Mouse (Mus musculus): ENCODE results near the gene Tspan1.

The Tspan1 gene

GRCm38 (mm10) chr4:116165708-116166407, 1.5 kb downstream of the Tspan1 start:
- DNase-seq, result no peak

DNA sequence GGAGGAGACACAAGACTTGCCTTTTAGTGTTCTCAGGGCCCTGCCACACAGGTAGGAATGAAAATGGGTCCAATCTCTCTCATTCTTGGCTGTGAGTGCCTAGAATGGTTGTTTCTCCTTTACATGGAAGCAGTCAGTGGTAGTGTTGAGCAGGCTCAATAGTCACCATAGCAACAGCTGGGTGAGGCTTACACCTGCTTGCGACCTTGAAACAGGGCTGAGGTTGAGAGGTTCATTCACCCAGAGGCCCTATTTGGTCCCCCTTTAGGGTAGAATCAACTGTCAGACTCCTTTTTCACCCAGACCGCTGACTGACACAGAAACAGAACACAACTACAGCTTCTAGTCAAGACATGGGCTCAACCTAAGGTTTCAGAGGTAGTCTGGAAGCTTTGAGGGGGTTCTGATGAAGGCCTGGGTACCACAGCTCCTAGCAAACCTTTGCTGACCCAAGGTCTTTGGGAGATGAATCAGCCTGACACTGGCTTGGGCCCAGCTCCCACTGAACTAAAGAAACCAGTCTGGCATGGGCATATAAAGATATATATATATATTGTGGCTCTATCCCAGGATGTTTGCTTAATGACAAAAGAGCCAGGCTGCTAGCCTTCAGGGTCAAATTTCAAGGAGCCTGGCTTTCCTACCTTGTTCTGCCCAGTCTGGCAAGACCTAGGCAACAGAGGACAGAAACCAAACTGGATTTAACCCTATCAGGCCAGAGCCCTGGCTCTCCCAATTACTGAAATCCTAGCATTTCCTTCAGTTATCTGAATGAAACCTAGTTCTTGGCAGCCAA, 2.4 kb downstream of the Tspan1 start:
- DNase-seq, result peak; percentile 51

- DNase-seq, result peak; percentile 64
Observed at GRCm38 (mm10) chr4:116162142-116162541, 5.3 kb downstream of the Tspan1 start.

DNA sequence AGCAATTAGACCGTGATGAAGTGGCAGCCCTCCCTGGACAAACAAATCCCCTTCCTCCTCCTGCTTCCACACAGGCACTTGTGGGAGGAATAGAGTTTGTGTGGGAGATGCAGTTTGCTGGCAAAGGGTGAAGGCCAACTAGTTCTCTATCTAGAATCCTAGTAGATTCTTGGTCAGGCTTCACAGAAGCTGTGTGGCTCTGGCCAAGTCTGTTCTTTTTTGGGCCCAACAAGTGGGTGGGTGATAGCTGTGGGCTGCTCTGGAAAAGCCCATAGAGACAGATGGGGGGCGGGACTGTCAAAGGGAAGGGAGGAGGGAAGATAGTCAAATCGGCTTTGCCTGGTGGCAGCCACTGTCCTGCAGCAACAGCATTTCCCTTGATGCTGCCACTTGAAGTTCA, 6.6 kb downstream of the Tspan1 start:
- no peak for DNase-seq

DNA sequence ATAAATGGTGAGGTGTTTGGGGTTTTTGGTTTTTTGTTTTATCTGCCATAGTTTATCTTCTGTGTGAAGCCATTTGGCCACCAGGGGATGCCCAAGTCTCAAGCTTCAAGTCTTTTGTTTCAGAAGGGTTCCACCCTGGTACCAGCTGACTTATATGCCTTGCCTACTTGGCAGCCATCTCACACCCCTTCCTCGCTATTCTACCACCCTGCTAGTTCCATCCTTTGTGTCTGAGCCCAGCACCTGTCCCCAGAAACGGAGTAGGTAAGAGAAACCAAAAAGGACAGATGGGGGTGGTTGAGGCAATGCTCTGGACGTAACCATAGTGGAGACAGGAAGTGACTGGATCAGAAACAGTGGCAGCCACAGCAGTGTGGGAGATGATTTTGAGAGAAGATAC, 7.5 kb downstream of the Tspan1 start:
- DNase-seq, result peak; percentile 76

DNA sequence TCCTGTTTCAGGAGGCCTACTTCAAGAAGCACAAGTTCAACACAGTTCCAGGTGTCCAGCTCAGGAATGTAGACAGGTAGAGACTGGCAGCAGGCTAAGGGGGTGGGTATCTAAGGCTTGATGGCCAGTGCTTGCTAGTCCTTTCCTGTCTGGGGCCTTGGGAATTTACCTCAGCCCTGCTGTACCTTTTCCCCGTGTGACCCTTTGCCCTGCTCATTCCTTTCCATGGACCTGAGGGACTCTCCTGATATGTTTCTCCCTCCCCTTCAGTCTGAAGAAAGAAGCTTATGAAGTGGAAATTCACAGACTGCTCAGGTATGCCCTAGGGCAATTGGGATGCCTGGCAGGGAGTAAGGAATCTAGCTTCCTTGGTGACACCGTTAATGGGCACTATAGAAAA, 9.5 kb downstream of the Tspan1 start:
- no peak for DNase-seq

DNA sequence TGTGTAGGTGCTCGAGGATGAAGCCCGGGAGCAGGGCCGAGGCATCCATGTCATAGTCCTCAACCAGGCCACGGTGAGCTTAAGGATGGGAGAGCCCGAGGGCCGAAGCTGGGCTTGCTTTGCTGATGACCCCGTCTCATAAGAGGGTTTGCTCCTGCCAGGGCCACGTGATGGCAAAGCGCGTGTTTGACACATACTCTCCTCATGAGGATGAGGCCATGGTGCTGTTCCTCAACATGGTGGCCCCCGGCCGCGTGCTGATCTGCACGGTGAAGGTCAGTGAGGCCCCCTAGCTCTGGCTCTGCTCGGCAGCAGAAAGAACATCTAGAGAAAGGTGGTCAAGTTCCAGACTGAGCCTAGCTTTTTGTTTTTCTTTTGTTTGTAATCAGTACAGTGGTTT, 14.7 kb downstream of the Tspan1 start:
- DNase-seq, result no peak

- DNase-seq, result no peak
Observed at GRCm38 (mm10) chr4:116151238-116151637, 16.2 kb downstream of the Tspan1 start, which contains the start of gene Lurap1. TSS of gene Lurap1 (minus strand) at chr4:116151338.

GRCm38 (mm10) chr4:116150862-116151221, 16.6 kb downstream of the Tspan1 start:
- DNase-seq, result no peak

- DNase-seq, result peak; percentile 69
Observed at GRCm38 (mm10) chr4:116150156-116150861, 17.1 kb downstream of the Tspan1 start.

- DNase-seq, result no peak
Observed at GRCm38 (mm10) chr4:116149812-116150155, 17.6 kb downstream of the Tspan1 start.

GRCm38 (mm10) chr4:116143891-116144717, 23.3 kb downstream of the Tspan1 start:
- DNase-seq, result peak; percentile 75

GRCm38 (mm10) chr4:116143317-116143811, 24.0 kb downstream of the Tspan1 start:
- peak; percentile 41 for DNase-seq

DNA sequence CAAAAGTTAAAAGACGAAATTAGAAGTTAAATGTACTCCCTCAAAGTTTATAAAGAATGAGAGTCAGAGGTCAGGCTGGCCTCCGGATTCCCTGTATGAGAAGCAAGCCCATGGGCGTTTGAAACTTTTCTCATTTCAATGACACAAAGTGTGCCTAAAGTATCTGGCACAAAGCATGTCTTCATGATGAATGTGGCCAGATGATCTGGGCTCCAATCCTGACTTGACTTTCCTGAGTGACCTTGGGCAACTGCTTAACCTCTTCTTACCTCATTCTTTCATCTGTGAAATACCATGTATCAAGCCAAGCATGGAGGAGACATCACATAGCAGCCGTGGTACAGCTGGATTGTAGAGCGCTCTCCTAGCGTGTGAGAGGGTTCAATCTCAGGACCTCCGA, 25.1 kb downstream of the Tspan1 start:
- DNase-seq, result no peak

GRCm38 (mm10) chr4:116141736-116142135, 25.7 kb downstream of the Tspan1 start:
- no peak for DNase-seq

GRCm38 (mm10) chr4:116140801-116141574, 26.4 kb downstream of the Tspan1 start:
- DNase-seq, result no peak

- no peak for DNase-seq
Observed at GRCm38 (mm10) chr4:116137421-116137996, 29.9 kb downstream of the Tspan1 start.

DNA sequence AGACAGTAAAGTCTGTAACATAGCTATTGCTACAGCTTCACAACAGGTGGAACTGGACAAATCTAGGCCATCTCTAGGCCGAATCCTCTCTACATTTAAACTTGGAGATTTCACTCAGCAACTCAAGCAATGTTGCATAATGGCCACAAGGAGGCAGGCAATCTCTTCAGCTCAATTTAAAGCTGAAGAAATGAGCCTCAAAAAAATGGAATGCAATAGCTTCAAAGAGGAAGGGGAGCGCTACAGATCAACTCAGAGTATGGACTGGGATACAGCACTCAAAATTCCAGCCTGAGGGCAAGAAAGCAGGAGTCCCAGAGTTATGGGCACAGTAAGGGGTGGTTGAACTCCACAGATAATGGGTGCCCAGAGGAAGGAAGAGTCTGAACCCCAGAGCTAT, 32.4 kb downstream of the Tspan1 start:
- DNase-seq, result peak; percentile 34

DNA sequence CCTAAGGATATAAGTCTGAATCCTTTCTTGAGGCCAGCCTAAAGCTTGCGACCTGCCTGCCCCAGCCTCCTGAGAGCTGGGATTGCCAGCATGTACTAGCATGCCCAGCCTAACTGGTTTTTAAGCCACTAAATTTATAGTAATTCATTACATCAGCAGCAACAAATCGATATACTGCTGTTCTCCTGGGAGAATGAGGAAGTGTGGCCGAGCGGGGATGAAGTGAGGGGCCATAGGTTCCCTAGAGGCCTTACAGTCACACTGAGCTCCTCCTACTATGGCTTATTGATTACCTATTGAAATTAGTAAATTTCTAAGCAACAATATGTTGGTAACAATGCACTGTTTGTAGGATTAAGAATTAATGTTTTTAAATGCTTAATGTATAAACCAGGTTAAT, 34.3 kb downstream of the Tspan1 start:
- no peak for DNase-seq

DNA sequence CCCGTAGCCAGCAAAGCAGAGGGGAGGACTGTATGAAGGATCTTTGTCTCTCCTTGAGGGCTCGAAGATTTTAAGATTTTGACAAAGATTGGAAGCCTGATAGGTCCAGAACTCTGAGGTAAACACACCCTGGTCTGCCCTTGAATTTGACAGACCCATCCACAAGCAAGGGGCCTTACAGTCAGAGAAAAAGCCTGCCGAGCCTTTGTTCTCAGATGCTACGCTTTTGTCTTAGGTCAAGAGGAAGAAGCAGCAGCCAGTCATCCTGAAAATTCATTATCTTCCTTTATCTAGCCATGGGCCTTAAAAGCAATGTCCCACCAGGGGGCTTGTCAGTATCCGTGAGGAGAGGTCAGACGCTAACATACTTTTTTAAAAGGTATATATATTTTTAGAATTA, 39.4 kb downstream of the Tspan1 start:
- DNase-seq, result no peak

DNA sequence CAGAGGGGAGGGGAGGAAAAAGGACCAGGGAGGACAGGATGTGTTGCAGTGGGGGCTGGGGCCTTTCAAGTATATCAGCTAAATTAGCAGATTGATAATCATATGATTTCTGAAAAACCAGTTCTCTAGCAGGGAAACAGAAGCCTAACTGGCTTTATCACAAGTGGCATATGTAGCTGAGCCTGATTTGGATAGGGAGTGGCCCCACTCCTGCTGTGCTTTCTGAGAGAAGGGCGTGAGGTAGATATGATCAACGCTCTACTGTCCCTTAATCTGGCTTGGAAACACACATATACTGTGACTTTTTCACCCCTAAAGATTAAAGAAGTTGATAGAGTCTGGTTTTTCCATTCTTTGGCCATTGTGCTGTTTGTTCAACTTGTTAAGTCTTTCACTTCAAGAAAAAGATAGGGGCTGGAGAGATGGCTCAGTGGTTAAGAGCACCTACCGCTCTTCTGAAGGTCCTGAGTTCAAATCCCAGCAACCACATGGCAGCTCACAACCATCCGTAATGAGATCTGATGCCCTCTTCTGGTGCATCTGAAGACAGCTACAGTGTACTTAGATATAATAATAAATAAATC, 41.5 kb downstream of the Tspan1 start:
- DNase-seq, result no peak
